Mouse (Mus musculus) frontal cortex, adult (tissue): ENCODE results near the gene Cox7a2l.
A peak's percentile ranks its signal among the peaks of the same experiment; 100 is the strongest.

Source experiments
- ATAC-seq: cut with Nextera tagmentation; 2 replicates; pipeline ENCODE4 v1.9.2; 2017; ENCODE audit warnings: mild to moderate bottlenecking, moderate library complexity, mixed read lengths; ENCODE audit not compliant: low TSS enrichment

The Cox7a2l gene

GRCm38 (mm10) chr17:83517280-83518015, at the start of gene Cox7a2l:
TSS of gene Cox7a2l (minus strand) at chr17:83517330.
- ATAC-seq: peak; percentile 73

GRCm38 (mm10) chr17:83565506-83565905, 48.4 kb upstream of the Cox7a2l start:
- ATAC-seq: no peak

GRCm38 (mm10) chr17:83564119-83564820, 47.1 kb upstream of the Cox7a2l start:
- no peak for ATAC-seq

GRCm38 (mm10) chr17:83563703-83564111, 46.6 kb upstream of the Cox7a2l start:
- no peak for ATAC-seq

- no peak for ATAC-seq
Observed at GRCm38 (mm10) chr17:83562153-83563010, 45.3 kb upstream of the Cox7a2l start.

GRCm38 (mm10) chr17:83559081-83559480, 42.0 kb upstream of the Cox7a2l start:
- ATAC-seq: no peak

- ATAC-seq: no peak
Observed at GRCm38 (mm10) chr17:83555836-83556235, 38.7 kb upstream of the Cox7a2l start.

- ATAC-seq: no peak
Observed at GRCm38 (mm10) chr17:83554997-83555396, 37.9 kb upstream of the Cox7a2l start.

- ATAC-seq: peak; percentile 66
Observed at GRCm38 (mm10) chr17:83548501-83549233, 31.5 kb upstream of the Cox7a2l start.

- ATAC-seq: no peak
Observed at GRCm38 (mm10) chr17:83547145-83547544, 30.0 kb upstream of the Cox7a2l start.

GRCm38 (mm10) chr17:83545756-83546742, 28.9 kb upstream of the Cox7a2l start:
- ATAC-seq: peak; percentile 58

GRCm38 (mm10) chr17:83545259-83545658, 28.1 kb upstream of the Cox7a2l start:
- ATAC-seq: no peak

- peak; percentile 44 for ATAC-seq
Observed at GRCm38 (mm10) chr17:83542424-83542823, 25.3 kb upstream of the Cox7a2l start.

GRCm38 (mm10) chr17:83539262-83540037, 22.3 kb upstream of the Cox7a2l start:
- no peak for ATAC-seq

GRCm38 (mm10) chr17:83538694-83539093, 21.6 kb upstream of the Cox7a2l start:
- no peak for ATAC-seq

GRCm38 (mm10) chr17:83538141-83538540, 21.0 kb upstream of the Cox7a2l start:
- no peak for ATAC-seq

GRCm38 (mm10) chr17:83533150-83533549, 16.0 kb upstream of the Cox7a2l start:
- ATAC-seq: no peak

GRCm38 (mm10) chr17:83527651-83528381, 10.7 kb upstream of the Cox7a2l start:
- no peak for ATAC-seq
